Mouse (Mus musculus) forelimb bud, embryonic 11.5 days (tissue): ENCODE data around the gene Josd2.

Source experiments
- DNase-seq: peaks from one replicate; pipeline ENCODE4 v3.0.0-alpha.2; 2012; ENCODE audit warnings: low read depth, low spot score

The Josd2 gene

DNA sequence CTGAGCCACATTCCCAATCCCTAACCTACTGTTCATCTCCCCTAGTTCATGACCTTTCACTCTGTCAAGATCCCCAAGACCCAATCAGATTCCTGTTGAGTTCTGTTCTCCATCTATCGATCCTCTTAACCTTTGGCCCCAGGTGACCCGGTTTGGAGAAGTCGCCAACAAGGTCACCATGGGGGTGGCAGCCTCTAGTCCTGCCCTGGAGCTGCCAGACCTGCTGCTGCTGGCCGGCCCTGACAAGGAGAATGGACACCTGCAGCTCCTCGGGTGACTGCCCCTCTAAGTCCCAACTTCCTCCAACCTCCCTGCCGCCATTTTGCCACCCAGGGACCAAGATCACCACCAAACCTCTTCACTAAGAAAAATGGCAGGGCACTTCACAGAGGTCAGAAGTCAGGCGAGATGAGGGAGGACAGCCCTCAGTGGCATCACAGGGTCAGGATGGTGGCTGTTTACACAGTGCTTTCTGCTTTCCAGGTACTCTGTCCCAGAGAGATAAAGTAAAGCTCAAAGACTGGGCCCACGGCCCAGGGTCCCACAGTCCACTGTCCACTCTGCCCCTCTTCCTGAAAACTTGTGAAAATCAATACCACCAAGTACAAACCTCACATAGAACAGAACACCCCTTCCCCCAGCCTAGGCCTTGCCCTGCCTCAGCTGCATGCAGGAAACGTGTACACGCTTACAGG lies 29.7 kb downstream of the Josd2 start:
- no peak for DNase-seq

DNA sequence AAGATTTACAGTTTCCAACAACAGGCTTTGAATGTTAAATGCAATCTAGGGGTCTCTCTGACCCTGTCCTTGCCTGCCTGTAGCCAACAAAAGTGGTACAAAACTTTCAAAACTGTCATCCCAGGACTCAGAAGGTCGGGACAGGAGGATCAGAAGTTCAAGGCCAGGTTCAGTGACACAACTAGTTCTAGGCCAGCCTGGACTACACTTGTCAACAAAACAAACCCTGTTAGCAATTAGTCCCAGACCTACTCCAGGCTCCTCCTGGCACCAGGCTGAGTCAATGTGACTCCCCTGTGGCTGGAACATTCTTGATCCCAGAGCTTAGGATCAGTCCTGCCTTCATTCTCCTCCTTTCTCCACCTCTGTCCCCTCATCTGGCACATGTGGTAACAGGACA lies 31.1 kb downstream of the Josd2 start:
- no peak for DNase-seq

DNA sequence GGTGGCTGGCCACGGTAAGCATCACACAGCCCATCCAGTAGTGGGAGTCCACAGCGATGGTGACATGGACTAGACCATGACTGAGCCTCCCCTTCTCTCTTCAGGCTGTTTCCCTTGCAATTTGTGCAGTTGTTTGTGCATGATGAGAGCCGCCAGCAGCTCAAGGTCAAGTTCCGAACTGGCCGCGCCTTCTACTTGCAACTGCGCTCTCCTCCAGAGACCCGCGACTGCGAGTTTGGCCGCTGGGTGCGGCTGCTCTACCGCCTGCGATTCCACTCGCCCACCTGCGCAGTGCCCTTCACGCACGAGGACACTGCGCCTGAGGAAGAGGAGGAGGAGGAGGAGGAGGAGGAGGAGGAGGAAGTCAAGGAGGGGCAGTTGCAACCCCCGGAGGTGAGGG lies 32.3 kb downstream of the Josd2 start:
- no peak for DNase-seq

DNA sequence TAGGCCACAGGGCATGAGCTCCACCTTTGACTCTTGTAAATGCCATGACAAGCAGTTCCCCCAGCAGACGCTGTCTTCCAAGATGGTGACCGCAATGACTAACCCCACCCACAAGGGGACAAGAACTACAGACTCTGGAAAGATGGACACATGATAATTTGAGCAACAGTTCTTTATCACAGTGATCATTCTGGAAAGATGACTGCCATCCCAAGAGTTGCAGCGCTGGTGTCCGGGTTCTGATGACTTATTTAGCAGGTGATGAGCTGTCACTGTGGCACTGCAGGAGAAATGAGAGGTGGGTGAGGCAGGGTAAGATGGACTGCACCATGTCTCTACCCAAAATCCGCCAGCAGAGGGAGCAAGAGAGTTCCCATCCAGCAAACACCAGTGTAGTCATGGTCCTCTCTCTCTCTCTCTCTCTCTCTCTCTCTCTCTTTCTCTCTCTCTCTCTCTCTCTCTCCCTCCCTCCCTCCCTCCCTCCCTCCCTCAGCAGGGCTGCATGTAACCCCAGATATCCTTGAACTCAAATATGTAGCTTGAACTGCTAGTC lies 33.9 kb downstream of the Josd2 start:
- peak; percentile 75 for DNase-seq

DNA sequence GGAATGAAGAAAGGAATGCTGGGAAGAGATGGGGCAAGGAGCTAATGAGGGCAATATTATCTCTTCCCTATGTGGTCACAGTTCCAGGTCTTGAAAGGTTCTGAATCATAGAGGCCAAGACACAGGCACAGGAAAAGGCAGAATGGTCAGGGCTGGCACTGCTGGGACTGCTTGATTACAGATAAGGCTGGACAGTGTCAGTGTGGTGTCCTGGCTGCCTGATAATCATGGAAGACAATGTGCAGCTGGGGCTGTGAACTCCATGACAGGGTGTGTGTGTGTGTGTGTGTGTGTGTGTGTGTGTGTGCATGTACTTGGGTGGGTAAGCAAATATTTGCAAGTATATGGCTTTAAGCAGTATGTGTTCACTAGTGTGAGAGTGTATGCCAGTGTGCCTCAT lies 39.7 kb downstream of the Josd2 start:
- DNase-seq = no peak

DNA sequence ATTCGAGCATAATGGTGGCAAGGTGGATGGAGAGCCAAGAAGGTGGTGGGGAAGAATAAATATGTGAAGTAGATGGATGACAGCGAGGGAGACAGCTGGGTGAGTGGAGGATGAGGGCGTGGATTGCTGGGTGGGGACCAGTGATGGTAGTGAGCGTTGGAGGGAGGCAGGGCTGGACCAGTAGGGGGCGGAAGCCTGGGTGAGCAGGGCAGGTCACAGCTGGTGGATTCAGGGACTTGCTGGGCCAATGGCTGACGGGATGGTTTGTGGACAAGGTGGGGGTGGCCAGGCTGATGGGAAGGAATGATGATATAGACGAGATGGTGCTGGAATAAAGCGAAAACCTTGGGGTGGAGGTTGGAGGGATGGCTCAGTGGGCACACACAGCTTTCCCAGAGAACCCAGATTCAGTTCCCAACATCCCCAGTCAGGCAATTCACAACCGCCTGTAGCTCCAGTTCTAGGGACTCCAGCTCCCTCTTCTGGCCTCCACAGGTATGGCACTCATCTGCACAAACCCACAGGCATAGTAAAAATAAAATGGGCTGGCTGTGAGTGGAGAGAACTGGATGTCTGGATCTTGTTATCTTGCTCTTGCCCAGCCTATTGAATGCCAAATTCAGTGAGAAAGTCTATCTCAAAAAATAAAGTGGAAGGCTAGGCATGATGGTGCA lies 51.6 kb downstream of the Josd2 start:
- no peak for DNase-seq

DNA sequence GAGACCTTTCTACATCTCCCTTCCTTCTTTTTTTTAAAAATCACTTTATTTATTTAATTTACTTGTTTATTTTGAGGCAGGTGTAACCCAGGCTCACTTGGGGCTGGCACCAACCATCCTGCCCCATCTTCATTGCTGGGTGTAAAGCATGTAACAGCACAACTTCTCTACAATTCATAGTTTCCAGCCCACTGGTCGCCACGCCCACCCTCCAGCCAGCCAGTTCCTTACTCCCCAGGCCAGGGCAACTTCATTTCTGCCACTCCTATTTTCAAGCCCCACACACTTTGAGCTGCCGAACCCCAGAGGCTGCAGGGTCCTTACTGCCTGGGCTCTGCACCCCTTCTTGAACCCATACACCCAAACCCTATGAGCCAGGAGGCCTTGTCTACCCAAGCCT lies 53.2 kb downstream of the Josd2 start:
- no peak for DNase-seq
